Mouse (Mus musculus): ENCODE data around the gene Pax1. TPM values are rescaled to one million over a fixed set of nuclear protein-coding genes. Genes with fewer than 3 reads are reported as not detected.

Pax1 gene
- total RNA-seq (2021), result not detected

DNA sequence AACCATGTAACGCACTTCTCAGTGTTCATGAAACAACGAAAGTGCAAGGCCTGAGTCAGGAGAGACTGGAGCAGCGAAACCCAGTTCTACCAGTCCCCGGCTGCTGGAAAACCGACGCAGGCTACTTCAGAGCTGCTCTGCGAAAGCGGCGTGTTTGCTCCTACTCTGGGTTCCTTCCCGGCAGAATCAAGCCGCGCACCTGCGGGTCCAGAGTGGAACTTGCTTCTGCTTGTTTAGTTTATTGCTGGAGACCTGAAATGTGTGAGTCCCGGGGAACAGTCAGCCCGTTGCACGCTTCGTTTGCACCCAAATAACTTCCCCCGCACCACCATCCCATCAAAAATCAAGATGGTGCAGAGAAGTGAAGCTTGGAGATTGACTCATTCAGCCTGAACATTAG lies at the start of gene Pax1:
Gene Pax1 (plus strand): TSS at position 345 of the 400 bp plus-strand sequence.
- no peak for DNase-seq (ENCODE audit: low spot score)
- intact Hi-C loops (cut with DNase I), result loop anchor here (5.0 to 10.0 kb wide), 2 partner anchors 274 to 673 kb away; partner anchors contain the start of gene Nkx2-4

DNA sequence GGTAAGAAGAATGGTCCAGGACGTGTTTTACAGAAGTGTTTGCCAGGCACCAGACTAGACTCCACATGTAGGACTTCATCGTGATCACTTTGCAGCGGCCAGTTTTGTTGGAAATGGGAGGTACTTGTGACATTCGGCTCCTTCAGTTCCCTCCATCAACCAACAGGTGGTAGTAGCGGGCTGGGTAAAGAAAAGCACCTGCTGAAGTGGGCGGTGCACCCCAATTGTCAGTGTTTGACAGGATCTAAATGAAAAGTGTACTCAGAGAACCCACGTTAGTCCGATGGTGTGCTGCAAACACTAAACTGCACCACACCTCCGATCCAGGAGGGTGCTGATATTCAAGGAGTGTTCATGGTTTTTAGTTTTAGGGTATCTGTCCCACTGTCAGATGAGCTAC lies 40.7 kb upstream of the Pax1 start:
- no peak for DNase-seq (ENCODE audit: low spot score)
- intact Hi-C loops (cut with DNase I), result loop anchor here (5.0 kb wide), 2 partner anchors 416 to 466 kb away; no protein-coding TSS in a partner anchor

DNA sequence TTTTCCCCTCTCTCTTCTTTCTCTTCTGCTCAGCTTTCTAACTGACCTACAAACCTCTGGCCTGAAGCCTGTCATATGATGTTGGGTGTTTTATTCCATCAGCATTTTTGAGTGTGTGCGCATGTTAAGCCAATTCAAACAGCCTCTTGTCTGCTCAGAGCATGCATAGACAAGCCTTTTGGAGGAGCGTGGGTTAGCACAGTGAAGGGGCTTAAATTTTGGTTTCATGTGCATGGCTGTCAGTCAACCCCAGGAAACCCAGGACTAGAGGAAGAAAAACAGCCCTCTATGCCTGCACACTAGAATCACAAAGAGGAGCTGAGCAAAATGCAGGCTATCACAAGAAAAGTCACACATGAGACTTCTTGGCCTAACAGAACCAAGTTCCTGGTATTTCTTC lies 36.5 kb upstream of the Pax1 start:
- intact Hi-C loops (cut with DNase I), result no loop called here
- DNase-seq (ENCODE audit: low spot score), result no peak

DNA sequence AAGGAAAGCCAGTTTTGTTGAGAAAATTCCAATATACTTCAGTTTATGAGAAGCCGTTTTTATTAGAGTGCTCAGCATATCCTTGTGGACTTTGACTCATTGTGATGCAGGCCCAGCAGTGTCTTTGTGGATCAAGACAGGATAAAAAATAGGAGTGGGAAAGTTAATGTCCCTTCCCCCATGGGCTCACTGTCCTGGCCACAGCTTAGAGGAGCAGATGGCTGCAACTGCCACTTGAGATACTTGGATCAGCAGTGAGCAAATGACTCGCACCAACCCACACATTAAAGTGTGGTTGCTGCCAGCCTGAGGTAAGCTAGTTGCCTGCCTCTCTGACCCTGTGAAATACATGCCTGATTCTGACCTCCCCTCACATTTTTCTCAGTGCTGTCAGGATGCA lies 29.0 kb upstream of the Pax1 start:
- DNase-seq (ENCODE audit: low spot score), result no peak
- intact Hi-C loops (cut with DNase I), result no loop called here

DNA sequence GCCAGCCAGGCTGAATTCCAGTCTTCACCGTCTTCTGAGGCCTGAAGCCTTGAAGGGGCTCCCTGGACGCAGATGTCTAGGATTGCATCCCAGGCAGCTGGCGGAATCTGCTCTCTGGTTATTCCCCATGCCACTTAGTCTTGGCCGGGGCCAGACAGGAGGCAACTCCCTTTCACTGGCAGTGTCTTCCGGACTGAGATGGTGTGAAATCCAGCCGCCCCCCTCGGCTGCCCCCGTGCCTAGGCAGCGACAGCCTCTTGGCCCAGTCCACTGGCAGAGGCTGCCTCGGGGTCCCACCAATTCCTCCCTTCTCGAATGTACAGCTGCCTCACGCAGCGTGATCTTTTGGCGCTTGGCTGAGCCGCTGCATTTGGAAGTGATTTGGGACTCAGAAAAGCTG lies 23.0 kb upstream of the Pax1 start:
- DNase-seq (ENCODE audit: low spot score), result no peak
- intact Hi-C loops (cut with DNase I), result no loop called here

GRCm38 (mm10) chr2:147339796-147340195 lies 21.9 kb upstream of the Pax1 start:
- intact Hi-C loops (cut with DNase I), result no loop called here
- no peak for DNase-seq (ENCODE audit: low spot score)

GRCm38 (mm10) chr2:147342198-147342597 lies 19.5 kb upstream of the Pax1 start:
- no peak for DNase-seq (ENCODE audit: low spot score)
- intact Hi-C loops (cut with DNase I), result no loop called here

GRCm38 (mm10) chr2:147359716-147360115 lies 2.0 kb upstream of the Pax1 start:
- intact Hi-C loops (cut with DNase I), result loop anchor here (5.0 to 10.0 kb wide), 2 partner anchors 272 to 675 kb away; partner anchors contain the start of gene Nkx2-4
- no peak for DNase-seq (ENCODE audit: low spot score)

- no peak for DNase-seq (ENCODE audit: low spot score)
Observed at GRCm38 (mm10) chr2:147360401-147360800, 1.3 kb upstream of the Pax1 start.

GRCm38 (mm10) chr2:147360856-147361255 lies 869 bp upstream of the Pax1 start:
- intact Hi-C loops (cut with DNase I), result loop anchor here (5.0 to 10.0 kb wide), 2 partner anchors 274 to 674 kb away; partner anchors contain the start of gene Nkx2-4
- no peak for DNase-seq (ENCODE audit: low spot score)

More at GRCm38 (mm10) chr2:147360401-147360800, 1.3 kb upstream of the Pax1 start:
- intact Hi-C loops (cut with DNase I), result loop anchor here (5.0 to 10.0 kb wide), 2 partner anchors 273 to 674 kb away; partner anchors contain the start of gene Nkx2-4

DNA sequence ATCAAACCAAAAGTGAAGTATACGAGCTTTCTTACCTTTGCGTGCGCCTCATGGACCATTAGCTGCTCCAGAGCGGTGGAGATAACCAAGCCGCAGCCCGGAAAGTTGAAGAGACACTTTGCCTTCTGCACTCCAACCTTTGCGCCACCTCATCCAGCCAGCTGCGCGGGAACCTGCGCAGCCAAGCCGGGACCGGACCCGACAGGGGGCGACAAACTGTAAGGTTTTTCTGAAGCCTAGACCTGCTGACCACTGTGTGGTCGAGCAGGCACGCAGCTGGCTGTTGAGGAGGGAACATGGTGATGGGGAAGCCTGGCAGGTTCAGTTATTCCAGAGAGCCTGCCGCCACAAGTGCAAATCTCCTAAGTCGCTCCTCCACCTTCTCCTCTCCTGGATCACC lies 591 bp downstream of the Pax1 start:
- no peak for DNase-seq (ENCODE audit: low spot score)
- intact Hi-C loops (cut with DNase I), result loop anchor here (5.0 to 10.0 kb wide), 2 partner anchors 275 to 672 kb away; partner anchors contain the start of gene Nkx2-4

GRCm38 (mm10) chr2:147363401-147364130 lies 1.8 kb downstream of the Pax1 start:
- DNase-seq (ENCODE audit: low spot score), result no peak
- intact Hi-C loops (cut with DNase I), result loop anchor here (5.0 to 10.0 kb wide), 2 partner anchors 276 to 671 kb away; partner anchors contain the start of gene Nkx2-4

- intact Hi-C loops (cut with DNase I), result loop anchor here (5.0 to 10.0 kb wide), 2 partner anchors 277 to 671 kb away; partner anchors contain the start of gene Nkx2-4
- no peak for DNase-seq (ENCODE audit: low spot score)
Observed at GRCm38 (mm10) chr2:147364198-147364597, 2.5 kb downstream of the Pax1 start.

GRCm38 (mm10) chr2:147364982-147365907 lies 3.5 kb downstream of the Pax1 start:
- intact Hi-C loops (cut with DNase I), result loop anchor here (5.0 to 10.0 kb wide), 2 partner anchors 278 to 670 kb away; partner anchors contain the start of gene Nkx2-4
- no peak for DNase-seq (ENCODE audit: low spot score)

DNA sequence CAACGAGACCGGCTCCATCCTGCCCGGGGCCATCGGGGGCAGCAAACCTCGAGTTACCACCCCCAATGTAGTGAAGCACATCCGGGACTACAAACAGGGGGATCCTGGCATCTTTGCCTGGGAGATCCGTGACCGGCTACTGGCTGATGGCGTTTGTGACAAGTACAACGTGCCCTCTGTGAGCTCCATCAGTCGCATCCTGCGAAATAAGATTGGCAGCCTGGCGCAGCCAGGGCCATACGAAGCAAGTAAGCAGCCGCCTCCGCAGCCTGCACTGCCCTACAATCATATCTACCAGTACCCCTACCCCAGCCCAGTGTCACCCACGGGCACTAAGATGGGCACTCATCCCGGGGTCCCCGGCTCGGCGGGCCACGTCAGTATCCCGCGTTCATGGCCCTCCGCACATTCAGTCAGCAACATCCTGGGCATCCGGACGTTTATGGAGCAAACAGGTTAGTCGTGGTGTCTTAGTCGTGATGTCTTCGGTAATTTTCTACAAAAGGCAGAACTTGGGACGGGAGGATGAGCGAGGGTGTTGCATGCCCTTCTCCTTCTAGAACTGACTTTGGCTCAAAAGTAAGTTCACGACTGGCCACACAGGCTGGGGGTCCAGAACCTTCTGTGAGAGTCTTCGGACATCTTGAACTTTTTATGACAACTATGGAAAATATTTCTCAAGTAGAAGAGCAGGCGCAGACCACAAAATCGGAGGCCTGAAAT lies 4.3 kb downstream of the Pax1 start:
- intact Hi-C loops (cut with DNase I), result loop anchor here (10.0 kb wide), 1 partner anchor 669 kb away; no protein-coding TSS in a partner anchor
- DNase-seq (ENCODE audit: low spot score), result no peak

DNA sequence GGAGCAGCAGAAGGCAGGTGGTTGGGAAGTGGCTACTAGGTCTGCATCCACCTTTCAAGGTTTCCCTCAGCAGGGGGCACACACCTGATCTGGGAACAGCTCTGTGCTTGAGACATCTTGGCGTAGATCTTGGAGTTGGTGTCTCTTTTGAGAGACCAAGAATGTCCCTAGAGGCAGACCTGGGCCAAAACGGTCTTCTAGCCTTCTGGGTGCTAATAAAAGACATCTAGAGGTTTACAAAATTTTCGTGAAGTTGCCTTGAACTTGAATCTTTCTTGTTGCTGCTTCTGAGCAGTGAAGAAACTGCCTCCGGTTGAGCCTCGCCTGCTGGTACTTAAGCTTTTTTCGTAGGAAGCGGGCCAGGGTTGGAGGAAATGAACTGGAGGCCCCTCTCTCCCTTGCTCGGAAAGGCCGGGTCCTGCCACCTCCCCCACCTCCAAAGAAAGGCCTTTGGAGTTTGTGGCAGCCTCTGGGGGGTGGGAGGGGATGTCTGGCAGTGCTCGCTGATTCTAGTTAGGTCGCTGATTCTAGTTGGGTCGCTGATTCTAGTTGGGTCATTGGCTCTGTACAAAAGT lies 5.6 kb downstream of the Pax1 start:
- DNase-seq (ENCODE audit: low spot score), result no peak
- intact Hi-C loops (cut with DNase I), result loop anchor here (10.0 kb wide), 1 partner anchor 667 kb away; no protein-coding TSS in a partner anchor

DNA sequence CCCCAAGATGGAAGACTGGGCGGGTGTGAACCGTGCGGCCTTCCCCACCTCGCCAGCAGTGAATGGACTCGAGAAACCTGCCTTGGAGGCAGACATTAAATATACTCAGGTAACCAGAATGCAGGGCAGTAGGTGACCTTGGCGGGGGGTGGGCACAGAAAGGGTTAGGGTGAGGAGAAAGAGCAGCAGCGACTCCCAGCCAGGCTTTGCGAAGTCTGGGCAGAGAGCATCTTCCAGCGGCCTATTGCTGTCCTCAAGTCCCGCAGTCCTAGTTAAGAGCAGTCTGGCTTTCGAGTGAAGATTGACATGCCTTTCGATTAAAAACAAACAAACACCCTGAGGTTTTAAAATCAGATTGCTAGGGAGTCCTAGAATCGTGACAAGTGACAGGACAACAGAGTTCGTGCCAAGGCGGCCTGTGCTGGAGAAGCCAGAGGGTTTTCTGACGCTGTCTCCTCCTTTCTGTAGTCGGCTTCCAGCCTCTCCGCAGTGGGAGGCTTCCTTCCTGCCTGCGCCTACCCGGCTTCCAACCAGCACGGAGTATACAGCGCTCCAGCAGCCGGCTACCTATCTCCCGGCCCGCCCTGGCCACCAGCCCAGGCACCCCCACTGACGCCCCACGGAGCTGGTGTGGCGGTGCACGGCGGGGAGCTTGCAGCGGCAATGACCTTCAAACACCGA lies 6.3 kb downstream of the Pax1 start:
- no peak for DNase-seq (ENCODE audit: low spot score)
- intact Hi-C loops (cut with DNase I), result loop anchor here (10.0 kb wide), 1 partner anchor 667 kb away; no protein-coding TSS in a partner anchor

DNA sequence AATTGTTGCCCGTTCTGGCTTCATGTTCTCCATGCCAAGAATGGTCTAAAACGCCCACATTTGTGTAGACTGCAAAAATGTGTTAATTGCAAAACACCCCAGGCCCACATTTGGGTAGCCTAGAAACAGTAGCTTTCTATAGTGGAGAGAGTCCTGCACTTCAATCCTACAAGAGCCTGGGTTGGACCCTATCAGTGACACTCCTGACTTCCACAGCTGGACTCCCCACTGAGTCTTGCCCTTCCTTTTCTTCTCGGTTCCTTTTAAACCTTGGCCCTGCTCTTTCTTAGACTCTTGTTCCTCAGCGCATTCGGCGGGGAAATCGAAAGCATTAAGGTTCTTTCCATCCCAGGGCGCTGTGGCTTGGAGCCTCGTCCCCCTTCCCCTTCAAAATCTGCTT lies 7.8 kb downstream of the Pax1 start:
- intact Hi-C loops (cut with DNase I), result loop anchor here (10.0 kb wide), 1 partner anchor 665 kb away; no protein-coding TSS in a partner anchor
- DNase-seq (ENCODE audit: low spot score), result no peak

Data from heart, postnatal 25 days (tissue).